20 mouse cellular contexts compared by ENCODE assay signal in the genomic region with DNA sequence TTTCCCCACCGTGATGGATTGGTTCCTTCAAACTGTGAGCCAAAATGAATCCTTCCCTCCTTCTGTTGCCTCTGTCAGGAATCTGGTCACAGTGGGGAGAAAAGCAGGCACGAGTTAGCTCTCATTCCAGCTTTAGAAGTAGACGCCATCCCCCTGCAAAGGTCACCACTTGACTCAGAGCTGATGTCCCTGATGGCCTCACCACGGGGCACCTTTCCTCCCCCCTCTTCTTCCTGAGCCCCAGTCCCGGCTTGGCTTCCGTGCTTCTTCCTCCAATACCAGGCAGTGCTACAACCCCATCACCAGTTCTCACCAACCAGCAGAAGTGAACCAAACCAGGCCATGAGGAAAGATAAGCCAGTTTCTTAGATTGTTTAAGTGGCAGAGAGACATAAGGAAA. TPM values are rescaled to one million over a fixed set of nuclear protein-coding genes. Genes with fewer than 3 reads are reported as not detected.
DNase-seq lines count a peak whose midpoint lies in the region; ATAC-seq and TF ChIP-seq lines count a peak whose summit lies in the region.
"Had no signal": no experiment of that assay in that cellular context is flagged by ENCODE, and none has a peak within 500 bp of the region (broad histone marks: within the 10 kb centered on the region; RNA-seq: fewer than 3 reads in every experiment).

No protein-coding gene starts in this region.

- no peak for TF ChIP-seq CTCF in cortical plate, adult 2 months (IDR thresholded peaks at IDR 0.05; ENCODE audit: extremely low read depth, insufficient read depth, low read length)

- H3K27me3 ChIP-seq in heart, embryonic 10.5 days (ENCODE audit: insufficient read depth, poor library complexity, severe bottlenecking) = no peaks in the 10 kb centered on the region
- H3K27me3 ChIP-seq in heart, embryonic 16.5 days (ENCODE audit: control insufficient read depth, insufficient read depth, low read length) = no peaks in the 10 kb centered on the region
- H3K27me3 ChIP-seq: kidney, embryonic 15.5 days; midbrain, embryonic 12.5 days; neural tube, embryonic 15.5 days; stomach, embryonic 15.5 days had no signal

- no peaks in the 10 kb centered on the region for H3K9me3 ChIP-seq in heart, embryonic 10.5 days
- no peaks in the 10 kb centered on the region for H3K9me3 ChIP-seq in heart, embryonic 16.5 days (replicated peaks; ENCODE audit: control insufficient read depth, low read length)
- H3K9me3 ChIP-seq: embryonic facial prominence, embryonic 10.5 days; kidney, embryonic 15.5 days; limb, embryonic 15.5 days; midbrain, embryonic 12.5 days; neural tube, embryonic 15.5 days; stomach, embryonic 15.5 days had no signal

- peak overlapping the region; percentile 67 for H3K27ac ChIP-seq in heart, embryonic 10.5 days
- peak overlapping the region; percentile 81 for H3K27ac ChIP-seq in heart, embryonic 16.5 days (ENCODE audit: low read length)
- H3K27ac ChIP-seq in cortical plate, adult 2 months (ENCODE audit: insufficient read depth, low read length) = peak overlapping the region; percentile 55; the same call in 1 of the 2 replicates
- H3K27ac ChIP-seq: embryonic facial prominence, embryonic 10.5 days; kidney, embryonic 15.5 days; limb, embryonic 15.5 days; liver, embryonic 14.5 days; midbrain, embryonic 12.5 days; neural tube, embryonic 15.5 days; stomach, embryonic 15.5 days had no signal

- peak overlapping the region; percentile 36; the same call in 1 of the 2 replicates for H3K4me2 ChIP-seq in heart, embryonic 16.5 days (ENCODE audit: low read depth, low read length)
- H3K4me2 ChIP-seq: kidney, embryonic 15.5 days; limb, embryonic 15.5 days; lung, embryonic 14.5 days; midbrain, embryonic 12.5 days; neural tube, embryonic 15.5 days; stomach, embryonic 15.5 days had no signal

- intact Hi-C loops in heart, postnatal 10 days (cut with DNase I) = no loop called here
- intact Hi-C loops in heart, postnatal 14 days (cut with DNase I) = no loop called here

- H3K4me1 ChIP-seq in heart, embryonic 10.5 days = peaks cover 85% of the 10 kb centered on the region
- peaks cover 73% of the 10 kb centered on the region for H3K4me1 ChIP-seq in heart, embryonic 16.5 days (ENCODE audit: control insufficient read depth, insufficient read depth, low read length)
- peaks cover 29% of the 10 kb centered on the region for H3K4me1 ChIP-seq in cortical plate, adult 2 months (ENCODE audit: control insufficient read depth, insufficient read depth, low read length)

- no peak for TF ChIP-seq POLR2A in cortical plate, adult 2 months (IDR thresholded peaks at IDR 0.05; ENCODE audit: extremely low read depth, insufficient read depth, low read length)

- H3K4me3 ChIP-seq in heart, embryonic 10.5 days = no peak overlapping the region
- no peak overlapping the region for H3K4me3 ChIP-seq in heart, embryonic 16.5 days (ENCODE audit: low read length)
- H3K4me3 ChIP-seq in cortical plate, adult 2 months (ENCODE audit: insufficient read depth, low read length) = no peak overlapping the region
- H3K4me3 ChIP-seq: embryonic facial prominence, embryonic 10.5 days; kidney, embryonic 15.5 days; limb, embryonic 15.5 days; midbrain, embryonic 12.5 days; neural tube, embryonic 15.5 days; stomach, embryonic 15.5 days had no signal

- no peak for ATAC-seq in heart, embryonic 16.5 days (replicated peaks; ENCODE audit: extremely low read depth, insufficient read depth, low FRiP score)

- no peak overlapping the region; the same call in 1 of the 2 replicates for H3K9ac ChIP-seq in heart, embryonic 16.5 days (ENCODE audit: low read length)
- H3K9ac ChIP-seq: kidney, embryonic 15.5 days; limb, embryonic 15.5 days; liver, embryonic 14.5 days; lung, embryonic 14.5 days; midbrain, embryonic 12.5 days; neural tube, embryonic 15.5 days; stomach, embryonic 15.5 days had no signal

- peak; percentile 59 for DNase-seq in cerebellum, adult 9-11 months
- DNase-seq in cerebellum, postnatal 10 days = no peak
- DNase-seq in heart, embryonic 10.5 days (ENCODE audit: low spot score) = no peak
- DNase-seq in heart, postnatal 10 days = no peak
- DNase-seq in heart, postnatal 14 days = no peak
- DNase-seq: adrenal gland, postnatal 25 days; gastrocnemius, postnatal 10 days; kidney, adult 11 months; kidney, postnatal 36 days; lung, embryonic 14.5 days; thymus, postnatal 25 days had no signal

- 48% methylated on average over 6 of the region's 6 CpGs for WGBS in heart, embryonic 10.5 days
- 46% methylated on average over 6 of the region's 6 CpGs for WGBS in heart, embryonic 16.5 days

- H3K36me3 ChIP-seq in heart, embryonic 10.5 days = peaks cover 89% of the 10 kb centered on the region
- H3K36me3 ChIP-seq in heart, embryonic 16.5 days (ENCODE audit: control insufficient read depth, insufficient read depth) = peaks cover 42% of the 10 kb centered on the region
- H3K36me3 ChIP-seq: embryonic facial prominence, embryonic 10.5 days; kidney, embryonic 15.5 days; limb, embryonic 15.5 days; midbrain, embryonic 12.5 days; neural tube, embryonic 15.5 days; stomach, embryonic 15.5 days had no signal

RNA-seq across cellular contexts. Expression of gene Mical2, which starts 16.9 kb away (rescaled TPM):
- 77.8 and 153 TPM in 2 replicates for polyA plus RNA-seq in heart, embryonic 10.5 days (2016; fragmentation: Nextera tagmentation; extraction: Ambion mirVana)
- total RNA-seq in heart, postnatal 10 days (2021) = 100 to 1,000 TPM; 177 to 185 TPM
- polyA plus RNA-seq in heart, embryonic 16.5 days (2015; fragmentation: Nextera tagmentation; extraction: Ambion mirVana) = 128 and 145 TPM in 2 replicates
- 100 to 1,000 TPM; 105 to 127 TPM for total RNA-seq in heart, postnatal 14 days (2021)
- 371 and 405 TPM in 2 replicates for polyA plus RNA-seq in cortical plate, adult 2 months (2012; rRNA removed)
